ENCODE assay signal across 22 mouse cellular contexts in genomic region chr14:118749715-118750114, GRCm38 (mm10). TPM values are rescaled to one million over a fixed set of nuclear protein-coding genes. Genes with fewer than 3 reads are reported as not detected.
DNase-seq lines count a peak whose midpoint lies in the region; ATAC-seq lines count a peak whose summit lies in the region.
"Had no signal": no experiment of that assay in that cellular context is flagged by ENCODE, and none has a peak within 500 bp of the region (broad histone marks: within the 10 kb centered on the region; RNA-seq: fewer than 3 reads in every experiment).

No protein-coding gene starts in this region.

- 29% methylated on average over 4 of the region's 4 CpGs for WGBS in hindbrain, embryonic 11.5 days
- 34% methylated on average over 4 of the region's 4 CpGs for WGBS in hindbrain, embryonic 14.5 days
- 48% methylated on average over 4 of the region's 4 CpGs for WGBS in liver, embryonic 13.5 days (ENCODE audit: insufficient replicate concordance)
- 58% methylated on average over 4 of the region's 4 CpGs for WGBS in liver, embryonic 11.5 days
- 43% methylated on average over 4 of the region's 4 CpGs for WGBS in midbrain, embryonic 12.5 days
- WGBS in midbrain, embryonic 13.5 days: 48% methylated on average over 4 of the region's 4 CpGs

- H3K27me3 ChIP-seq in hindbrain, embryonic 11.5 days (ENCODE audit: control insufficient read depth, insufficient read depth, low read length): no peaks in the 10 kb centered on the region
- H3K27me3 ChIP-seq in hindbrain, embryonic 14.5 days (ENCODE audit: control insufficient read depth, insufficient read depth, low read length): no peaks in the 10 kb centered on the region
- 0 out of 2 replicates have a peak, but pooled peaks cover 4% of the 10 kb centered on the region for H3K27me3 ChIP-seq in liver, embryonic 13.5 days
- no peaks in the 10 kb centered on the region for H3K27me3 ChIP-seq in liver, embryonic 11.5 days (replicated peaks; ENCODE audit: control insufficient read depth, insufficient read depth, low read length)
- no peaks in the 10 kb centered on the region; the same call in 1 of the 2 replicates for H3K27me3 ChIP-seq in midbrain, embryonic 12.5 days
- H3K27me3 ChIP-seq in midbrain, embryonic 13.5 days: no peaks in the 10 kb centered on the region
- H3K27me3 ChIP-seq: CH12.LX; embryonic facial prominence, embryonic 12.5 days; forebrain, embryonic 13.5 days; heart, embryonic 15.5 days had no signal

- H3K4me1 ChIP-seq in hindbrain, embryonic 11.5 days (replicated peaks; ENCODE audit: control insufficient read depth, insufficient read depth, low read length): no peaks in the 10 kb centered on the region
- H3K4me1 ChIP-seq in hindbrain, embryonic 14.5 days (replicated peaks; ENCODE audit: control insufficient read depth, insufficient read depth, low read length): no peaks in the 10 kb centered on the region
- peaks cover 35% of the 10 kb centered on the region for H3K4me1 ChIP-seq in liver, embryonic 13.5 days (replicated peaks)
- H3K4me1 ChIP-seq in liver, embryonic 11.5 days (replicated peaks; ENCODE audit: control insufficient read depth, insufficient read depth, low read length): peaks cover 5% of the 10 kb centered on the region; the same call in 1 of the 2 replicates
- H3K4me1 ChIP-seq in midbrain, embryonic 12.5 days: no peaks in the 10 kb centered on the region
- 0 out of 2 replicates have a peak, but pooled peaks cover 3% of the 10 kb centered on the region for H3K4me1 ChIP-seq in midbrain, embryonic 13.5 days (replicated peaks)
- H3K4me1 ChIP-seq: embryonic facial prominence, embryonic 12.5 days; forebrain, embryonic 13.5 days; heart, embryonic 15.5 days had no signal

- H3K9me3 ChIP-seq in hindbrain, embryonic 11.5 days (ENCODE audit: control insufficient read depth, low read length): no peaks in the 10 kb centered on the region
- no peaks in the 10 kb centered on the region for H3K9me3 ChIP-seq in hindbrain, embryonic 14.5 days (ENCODE audit: control insufficient read depth, low read length)
- H3K9me3 ChIP-seq in liver, embryonic 13.5 days (replicated peaks): no peaks in the 10 kb centered on the region
- H3K9me3 ChIP-seq in liver, embryonic 11.5 days (ENCODE audit: control insufficient read depth, low read length): no peaks in the 10 kb centered on the region
- H3K9me3 ChIP-seq in midbrain, embryonic 12.5 days: no peaks in the 10 kb centered on the region
- H3K9me3 ChIP-seq in midbrain, embryonic 13.5 days: no peaks in the 10 kb centered on the region
- H3K9me3 ChIP-seq: embryonic facial prominence, embryonic 12.5 days; forebrain, embryonic 13.5 days; G1E; heart, embryonic 15.5 days had no signal

- DNase-seq in hindbrain, embryonic 11.5 days (ENCODE audit: low spot score): no peak
- no peak for DNase-seq in hindbrain, embryonic 14.5 days (ENCODE audit: low spot score)
- no peak for DNase-seq in liver, embryonic 13.5 days
- DNase-seq in liver, embryonic 11.5 days (ENCODE audit: low spot score): no peak
- DNase-seq in cerebellum, postnatal 14 days: no peak
- DNase-seq: adrenal gland, adult 8-10 months; adrenal gland, postnatal 36 days; cerebellum, adult 2 months; cerebellum, postnatal 10 days; forebrain, postnatal 0 days; gastrocnemius, postnatal 14 days; heart, adult 2 months; heart, postnatal 14 days had no signal

- peak; percentile 53 for ATAC-seq in hindbrain, embryonic 11.5 days (ENCODE audit: low FRiP score)
- no peak for ATAC-seq in hindbrain, embryonic 14.5 days (ENCODE audit: low FRiP score)
- ATAC-seq in liver, embryonic 13.5 days (ENCODE audit: low read depth): no peak
- ATAC-seq in liver, embryonic 11.5 days (replicated peaks; ENCODE audit: low FRiP score): no peak
- peak; percentile 41; the same call in 1 of the 2 replicates for ATAC-seq in midbrain, embryonic 12.5 days (ENCODE audit: low FRiP score, low read depth)
- ATAC-seq in midbrain, embryonic 13.5 days: no peak
- ATAC-seq: forebrain, embryonic 13.5 days; forebrain, postnatal 0 days; hindbrain, postnatal 0 days had no signal

- H3K9ac ChIP-seq in hindbrain, embryonic 11.5 days (ENCODE audit: low read depth, low read length): no peak overlapping the region
- H3K9ac ChIP-seq in hindbrain, embryonic 14.5 days: no peak overlapping the region
- no peak overlapping the region for H3K9ac ChIP-seq in liver, embryonic 13.5 days
- H3K9ac ChIP-seq in liver, embryonic 11.5 days (ENCODE audit: low read depth, low read length): no peak overlapping the region
- no peak overlapping the region for H3K9ac ChIP-seq in midbrain, embryonic 12.5 days (replicated peaks)
- H3K9ac ChIP-seq in midbrain, embryonic 13.5 days (replicated peaks): no peak overlapping the region
- H3K9ac ChIP-seq: embryonic facial prominence, embryonic 12.5 days; forebrain, embryonic 13.5 days; forebrain, postnatal 0 days; heart, embryonic 15.5 days had no signal

- no peak overlapping the region for H3K4me2 ChIP-seq in hindbrain, embryonic 11.5 days (replicated peaks; ENCODE audit: low read depth, low read length)
- no peak overlapping the region for H3K4me2 ChIP-seq in hindbrain, embryonic 14.5 days (replicated peaks)
- H3K4me2 ChIP-seq in liver, embryonic 13.5 days: no peak overlapping the region
- H3K4me2 ChIP-seq in liver, embryonic 11.5 days: no peak overlapping the region
- no peak overlapping the region for H3K4me2 ChIP-seq in midbrain, embryonic 12.5 days (replicated peaks)
- H3K4me2 ChIP-seq in midbrain, embryonic 13.5 days (replicated peaks): no peak overlapping the region
- H3K4me2 ChIP-seq: embryonic facial prominence, embryonic 12.5 days; forebrain, embryonic 13.5 days; heart, embryonic 11.5 days; heart, embryonic 15.5 days had no signal

- no peaks in the 10 kb centered on the region for H3K36me3 ChIP-seq in hindbrain, embryonic 11.5 days (ENCODE audit: control insufficient read depth, insufficient read depth, low read length)
- no peaks in the 10 kb centered on the region for H3K36me3 ChIP-seq in hindbrain, embryonic 14.5 days (replicated peaks; ENCODE audit: control insufficient read depth, insufficient read depth)
- no peaks in the 10 kb centered on the region for H3K36me3 ChIP-seq in liver, embryonic 13.5 days
- H3K36me3 ChIP-seq in liver, embryonic 11.5 days (ENCODE audit: control insufficient read depth, insufficient read depth, low read length): no peaks in the 10 kb centered on the region
- H3K36me3 ChIP-seq in midbrain, embryonic 12.5 days: no peaks in the 10 kb centered on the region
- H3K36me3 ChIP-seq in midbrain, embryonic 13.5 days: no peaks in the 10 kb centered on the region
- H3K36me3 ChIP-seq: embryonic facial prominence, embryonic 12.5 days; G1E; heart, embryonic 15.5 days had no signal

- no peak overlapping the region for H3K27ac ChIP-seq in hindbrain, embryonic 11.5 days (ENCODE audit: low read depth, low read length)
- no peak overlapping the region for H3K27ac ChIP-seq in hindbrain, embryonic 14.5 days
- peak overlapping the region; percentile 91 for H3K27ac ChIP-seq in liver, embryonic 13.5 days
- H3K27ac ChIP-seq in liver, embryonic 11.5 days (ENCODE audit: low read depth, low read length): no peak overlapping the region
- no peak overlapping the region for H3K27ac ChIP-seq in midbrain, embryonic 12.5 days (replicated peaks)
- H3K27ac ChIP-seq in midbrain, embryonic 13.5 days: no peak overlapping the region
- H3K27ac ChIP-seq: embryonic facial prominence, embryonic 12.5 days; forebrain, embryonic 13.5 days; heart, adult 2 months; heart, embryonic 15.5 days; hindbrain, postnatal 0 days had no signal

- H3K4me3 ChIP-seq in hindbrain, embryonic 11.5 days (ENCODE audit: low read depth, low read length): no peak overlapping the region
- H3K4me3 ChIP-seq in hindbrain, embryonic 14.5 days (replicated peaks; ENCODE audit: low read length): no peak overlapping the region
- no peak overlapping the region for H3K4me3 ChIP-seq in liver, embryonic 13.5 days (replicated peaks)
- H3K4me3 ChIP-seq in liver, embryonic 11.5 days (ENCODE audit: low read depth, low read length): no peak overlapping the region
- no peak overlapping the region for H3K4me3 ChIP-seq in midbrain, embryonic 12.5 days
- H3K4me3 ChIP-seq in midbrain, embryonic 13.5 days (replicated peaks): no peak overlapping the region
- H3K4me3 ChIP-seq: embryonic facial prominence, embryonic 12.5 days; forebrain, embryonic 13.5 days; heart, adult 2 months; heart, embryonic 15.5 days had no signal

RNA-seq across cellular contexts. Expression of gene Cldn10, which starts 38.0 kb away (rescaled TPM):
- 0.89 and 0.99 TPM in 2 replicates for polyA plus RNA-seq in hindbrain, embryonic 11.5 days (2014; fragmentation: Nextera tagmentation; extraction: Ambion mirVana)
- polyA plus RNA-seq in hindbrain, embryonic 14.5 days (2014; fragmentation: Nextera tagmentation; extraction: Ambion mirVana): 1.7 and 2.1 TPM in 2 replicates
- 0.20 and 0.51 TPM in 2 replicates for polyA plus RNA-seq in liver, embryonic 13.5 days (2015; fragmentation: Nextera tagmentation; extraction: Ambion mirVana)
- 0.30 and 0.47 TPM in 2 replicates for polyA plus RNA-seq in liver, embryonic 11.5 days (2014; fragmentation: Nextera tagmentation; extraction: Ambion mirVana)
- polyA plus RNA-seq in midbrain, embryonic 12.5 days (2016; fragmentation: Nextera tagmentation; extraction: Ambion mirVana): 0.77 and 0.85 TPM in 2 replicates
- polyA plus RNA-seq in midbrain, embryonic 13.5 days (2015; fragmentation: Nextera tagmentation; extraction: Ambion mirVana): 0.99 and 1.0 TPM in 2 replicates
- polyA plus RNA-seq: G1E had no signal

RNA-seq across cellular contexts. Expression of gene Abcc4, which starts 43.7 kb away (rescaled TPM):
- 3.2 and 3.9 TPM in 2 replicates for polyA plus RNA-seq in hindbrain, embryonic 11.5 days (2014; fragmentation: Nextera tagmentation; extraction: Ambion mirVana)
- 2.6 TPM in 2 replicates for polyA plus RNA-seq in hindbrain, embryonic 14.5 days (2014; fragmentation: Nextera tagmentation; extraction: Ambion mirVana)
- 1.7 and 2.4 TPM in 2 replicates for polyA plus RNA-seq in liver, embryonic 13.5 days (2015; fragmentation: Nextera tagmentation; extraction: Ambion mirVana)
- 4.5 and 5.8 TPM in 2 replicates for polyA plus RNA-seq in liver, embryonic 11.5 days (2014; fragmentation: Nextera tagmentation; extraction: Ambion mirVana)
- polyA plus RNA-seq in midbrain, embryonic 12.5 days (2016; fragmentation: Nextera tagmentation; extraction: Ambion mirVana): 2.9 and 3.1 TPM in 2 replicates
- polyA plus RNA-seq in midbrain, embryonic 13.5 days (2015; fragmentation: Nextera tagmentation; extraction: Ambion mirVana): 1.5 and 1.6 TPM in 2 replicates

Comparison
In these comparisons a context has a peak if more than half of its experiments do, and no peak if none do; other contexts are left out.
1. ATAC-seq: peak in hindbrain, embryonic 11.5 days (single experiment) and midbrain, embryonic 12.5 days (single experiment); none in hindbrain, embryonic 14.5 days (single experiment), liver, embryonic 13.5 days (single experiment), liver, embryonic 11.5 days (single experiment) and midbrain, embryonic 13.5 days (single experiment).